Mouse (Mus musculus): Measurements from ENCODE around the gene Gm49337. TPM values are rescaled to one million over a fixed set of nuclear protein-coding genes. Genes with fewer than 3 reads are reported as not detected.
"Not testable (repeated sequence)": the region's sequence is repeated elsewhere in the genome, so short reads cannot be mapped to it uniquely, and the experiment has no call there.

The Gm49337 gene
- total and polyA plus RNA-seq, 2 experiments from 2014 or later, result not detected

- not testable (repeated sequence) for H3K4me2 ChIP-seq (ENCODE audit: low read depth, low read length, poor library complexity, severe bottlenecking); H3K9me3 ChIP-seq (ENCODE audit: low read length); H3K36me3 ChIP-seq (ENCODE audit: insufficient read depth, low read length); H3K4me3 ChIP-seq (ENCODE audit: low read depth, low read length); H3K9ac ChIP-seq (replicated peaks; ENCODE audit: low read length, poor library complexity, severe bottlenecking); H3K27ac ChIP-seq (ENCODE audit: low read depth, low read length); H3K27me3 ChIP-seq (ENCODE audit: insufficient read depth, low read length); H3K4me1 ChIP-seq (ENCODE audit: insufficient read depth, low read length); ATAC-seq (ENCODE audit: low FRiP score)
- DNase-seq (ENCODE audit: low spot score), result peak; percentile 37
- WGBS, result 52% methylated on average over 3 of the region's 3 CpGs
- peak; percentile 58 for TF ChIP-seq CTCF (IDR thresholded peaks at IDR 0.05)
Observed at GRCm38 (mm10) chr4:116245926-116246325, 72.7 kb downstream of the Gm49337 start.

GRCm38 (mm10) chr4:116249986-116250385, 76.8 kb downstream of the Gm49337 start:
- Histone ChIP-seq H3K27me3 (ENCODE audit: insufficient read depth, low read length) (no peaks in the 10 kb centered on the region), H3K36me3 (ENCODE audit: insufficient read depth, low read length) (0 out of 2 replicates have a peak, but pooled peaks cover 2% of the 10 kb centered on the region), H3K27ac (ENCODE audit: low read depth, low read length) (no peak overlapping the region), H3K4me2 (ENCODE audit: low read depth, low read length, poor library complexity, severe bottlenecking) (no peak overlapping the region), H3K9ac (replicated peaks; ENCODE audit: low read length, poor library complexity, severe bottlenecking) (no peak overlapping the region), H3K4me3 (ENCODE audit: low read depth, low read length) (no peak overlapping the region), H3K9me3 (ENCODE audit: low read length) (no peaks in the 10 kb centered on the region), H3K4me1 (ENCODE audit: insufficient read depth, low read length) (no peaks in the 10 kb centered on the region)
- ATAC-seq (ENCODE audit: low FRiP score) (no peak), DNase-seq (ENCODE audit: low spot score) (no peak)
- 91% methylated on average over 3 of the region's 3 CpGs for WGBS
- TF ChIP-seq CTCF (IDR thresholded peaks at IDR 0.05), result no peak

GRCm38 (mm10) chr4:116268220-116268619, 95.0 kb downstream of the Gm49337 start:
- H3K9me3 ChIP-seq (ENCODE audit: low read length), result no peaks in the 10 kb centered on the region
- H3K27me3 ChIP-seq (ENCODE audit: insufficient read depth, low read length), result no peaks in the 10 kb centered on the region
- ATAC-seq (ENCODE audit: low FRiP score) (no peak), DNase-seq (ENCODE audit: low spot score) (no peak)
- no peak overlapping the region for H3K9ac ChIP-seq (replicated peaks; ENCODE audit: low read length, poor library complexity, severe bottlenecking)
- H3K27ac ChIP-seq (ENCODE audit: low read depth, low read length), result no peak overlapping the region
- WGBS, result 97% methylated on average over 6 of the region's 6 CpGs
- no peak overlapping the region for H3K4me3 ChIP-seq (ENCODE audit: low read depth, low read length)
- H3K36me3 ChIP-seq (ENCODE audit: insufficient read depth, low read length), result peaks cover 20% of the 10 kb centered on the region; the same call in 1 of the 2 replicates
- no peaks in the 10 kb centered on the region for H3K4me1 ChIP-seq (ENCODE audit: insufficient read depth, low read length)
- TF ChIP-seq CTCF (IDR thresholded peaks at IDR 0.05), result peak; percentile 15; the same call in 1 of the 2 replicates
- no peak overlapping the region for H3K4me2 ChIP-seq (ENCODE audit: low read depth, low read length, poor library complexity, severe bottlenecking)

- Histone ChIP-seq H3K9ac (replicated peaks; ENCODE audit: low read length, poor library complexity, severe bottlenecking) (no peak overlapping the region), H3K27me3 (ENCODE audit: insufficient read depth, low read length) (no peaks in the 10 kb centered on the region), H3K4me3 (ENCODE audit: low read depth, low read length) (no peak overlapping the region), H3K27ac (ENCODE audit: low read depth, low read length) (no peak overlapping the region), H3K4me2 (ENCODE audit: low read depth, low read length, poor library complexity, severe bottlenecking) (no peak overlapping the region), H3K36me3 (ENCODE audit: insufficient read depth, low read length) (peaks cover 15% of the 10 kb centered on the region), H3K4me1 (ENCODE audit: insufficient read depth, low read length) (no peaks in the 10 kb centered on the region), H3K9me3 (ENCODE audit: low read length) (no peaks in the 10 kb centered on the region)
- 83% methylated on average over 2 of the region's 2 CpGs for WGBS
- DNase-seq (ENCODE audit: low spot score) (peak; percentile 13), ATAC-seq (ENCODE audit: low FRiP score) (no peak)
- peak; percentile 64 for TF ChIP-seq CTCF (IDR thresholded peaks at IDR 0.05)
Observed at GRCm38 (mm10) chr4:116282211-116282610, 109.0 kb downstream of the Gm49337 start.

- WGBS, result 87% methylated on average over 6 of the region's 6 CpGs
- Histone ChIP-seq H3K36me3 (ENCODE audit: insufficient read depth, low read length) (peaks cover 28% of the 10 kb centered on the region), H3K4me3 (ENCODE audit: low read depth, low read length) (no peak overlapping the region)
Observed at GRCm38 (mm10) chr4:116291561-116291960, 118.4 kb downstream of the Gm49337 start.

GRCm38 (mm10) chr4:116293296-116293695, 120.1 kb downstream of the Gm49337 start:
- DNase-seq (ENCODE audit: low spot score), result no peak
- no peak for ATAC-seq (ENCODE audit: low FRiP score)
- Histone ChIP-seq H3K4me2 (ENCODE audit: low read depth, low read length, poor library complexity, severe bottlenecking) (no peak overlapping the region), H3K4me1 (ENCODE audit: insufficient read depth, low read length) (no peaks in the 10 kb centered on the region), H3K9me3 (ENCODE audit: low read length) (no peaks in the 10 kb centered on the region), H3K36me3 (ENCODE audit: insufficient read depth, low read length) (peaks cover 17% of the 10 kb centered on the region), H3K4me3 (ENCODE audit: low read depth, low read length) (no peak overlapping the region), H3K9ac (replicated peaks; ENCODE audit: low read length, poor library complexity, severe bottlenecking) (no peak overlapping the region), H3K27me3 (ENCODE audit: insufficient read depth, low read length) (no peaks in the 10 kb centered on the region), H3K27ac (ENCODE audit: low read depth, low read length) (no peak overlapping the region)
- 91% methylated on average over 12 of the region's 12 CpGs for WGBS
- no peak for TF ChIP-seq CTCF (IDR thresholded peaks at IDR 0.05)

More at GRCm38 (mm10) chr4:116291561-116291960, 118.4 kb downstream of the Gm49337 start:
- Histone ChIP-seq H3K27ac (ENCODE audit: low read depth, low read length) (no peak overlapping the region), H3K9ac (replicated peaks; ENCODE audit: low read length, poor library complexity, severe bottlenecking) (no peak overlapping the region), H3K4me1 (ENCODE audit: insufficient read depth, low read length) (no peaks in the 10 kb centered on the region), H3K27me3 (ENCODE audit: insufficient read depth, low read length) (no peaks in the 10 kb centered on the region), H3K4me2 (ENCODE audit: low read depth, low read length, poor library complexity, severe bottlenecking) (no peak overlapping the region), H3K9me3 (ENCODE audit: low read length) (no peaks in the 10 kb centered on the region)
- ATAC-seq (ENCODE audit: low FRiP score) (no peak), DNase-seq (ENCODE audit: low spot score) (peak; percentile 34)
- no peak for TF ChIP-seq CTCF (IDR thresholded peaks at IDR 0.05)

Measured in midbrain, postnatal 0 days (tissue).